Mouse (Mus musculus) brain, embryonic 14.5 days (tissue): ENCODE results near the gene Asap2.

Source experiments
- CTCF ChIP-seq: fragments of 200-500 bp; IDR thresholded peaks from 2 replicates; pipeline ENCODE4 v1.5.1; 2012; ENCODE audit warnings: inconsistent platforms, mild to moderate bottlenecking, moderate library complexity, borderline replicate concordance; ENCODE audit not compliant: insufficient read depth, insufficient read length; ENCODE audit errors: extremely low read depth
- POLR2A ChIP-seq: fragments of 200-500 bp; IDR thresholded peaks from 2 replicates; pipeline ENCODE4 v1.6.1; 2012; ENCODE audit warnings: mild to moderate bottlenecking, inconsistent platforms, borderline replicate concordance; ENCODE audit not compliant: poor library complexity, insufficient read depth, insufficient read length, severe bottlenecking; ENCODE audit errors: extremely low read depth

- TF ChIP-seq POLR2A, result no peak
- no peak for TF ChIP-seq CTCF
Observed at GRCm38 (mm10) chr12:21160327-21160828, 170.1 kb downstream of the Asap2 start.
